Mouse (Mus musculus) kidney, postnatal 0 days (tissue): Measurements from ENCODE around the gene Lrrc3c. TPM values are rescaled to one million over a fixed set of nuclear protein-coding genes. Genes with fewer than 3 reads are reported as not detected.

Source experiments
- ATAC-seq: fragments of 200-750 bp; cut with Nextera tagmentation; replicated peaks from 2 replicates; pipeline ENCODE4 v1.8.0; 2017; ENCODE audit warnings: low read depth, moderate number of reproducible peaks, moderate TSS enrichment, moderate library complexity; ENCODE audit not compliant: low FRiP score
- DNase-seq: peaks from one replicate; pipeline ENCODE4 v3.0.0-alpha.2; 2016; ENCODE audit warnings: low spot score
- H3K27ac ChIP-seq: fragments of 300-500 bp; sonication (generic); 2 replicates; pipeline ENCODE4 v1.5.1; 2014; ENCODE audit warnings: mild to moderate bottlenecking
- H3K27me3 ChIP-seq: fragments of 300-500 bp; sonication (generic); 2 replicates; pipeline ENCODE4 v1.6.1; 2014; ENCODE audit warnings: low read length, mixed read lengths; ENCODE audit not compliant: insufficient read depth
- H3K36me3 ChIP-seq: fragments of 300-500 bp; sonication (generic); 2 replicates; pipeline ENCODE4 v1.6.1; 2014; ENCODE audit warnings: low read length, mixed read lengths; ENCODE audit not compliant: insufficient read depth
- H3K4me1 ChIP-seq: fragments of 300-500 bp; sonication (generic); replicated peaks from 2 replicates; pipeline ENCODE4 v1.6.1; 2014; ENCODE audit warnings: antibody characterized with exemption, low read length, mixed read lengths; ENCODE audit not compliant: insufficient read depth
- H3K4me2 ChIP-seq: fragments of 300-500 bp; sonication (generic); 2 replicates; pipeline ENCODE4 v1.6.1; 2014; ENCODE audit warnings: mild to moderate bottlenecking, low read length, moderate library complexity, mixed read lengths
- H3K4me3 ChIP-seq: fragments of 300-500 bp; sonication (generic); replicated peaks from 2 replicates; pipeline ENCODE4 v1.5.1; 2014; ENCODE audit warnings: low read depth, low read length
- H3K9ac ChIP-seq: fragments of 300-500 bp; sonication (generic); 2 replicates; pipeline ENCODE4 v1.6.1; 2014; ENCODE audit warnings: low read depth, low read length
- H3K9me3 ChIP-seq: fragments of 300-500 bp; sonication (generic); replicated peaks from 2 replicates; pipeline ENCODE4 v1.6.1; 2016; ENCODE audit warnings: low read length, inconsistent platforms, mixed read lengths
- CTCF ChIP-seq: IDR thresholded peaks from 2 replicates; pipeline ENCODE4 v1.5.1; 2016; ENCODE audit warnings: antibody characterized with exemption, low read depth, mild to moderate bottlenecking, moderate library complexity
- WGBS: fragments of 180-500 bp; shearing (Covaris S2); extraction: QIAGEN DNeasy Blood & Tissue Kit; methylation state at CpG from one replicate; pipeline ENCODE4 v1.1.7; 2014; 5-methylcytosine and 5-hydroxymethylcytosine counted together
- polyA plus RNA-seq: library from polyadenylated mRNA; unstranded; fragments of >200 nt; fragmentation: Nextera tagmentation; extraction: Ambion mirVana; gene quantifications from 2 replicates; pipeline ENCODE4 v1.2.1, GENCODE M21; 2015

The Lrrc3c gene
- polyA plus RNA-seq, 1 experiment from 2014 or later: not detected

GRCm38 (mm10) chr11:98584146-98584545, 13.9 kb upstream of the Lrrc3c start:
- no peaks in the 10 kb centered on the region for H3K27me3 ChIP-seq
- H3K9ac ChIP-seq: no peak overlapping the region
- WGBS: 59% methylated on average over 1 of the region's 1 CpGs
- H3K36me3 ChIP-seq: peaks cover 19% of the 10 kb centered on the region; the same call in 1 of the 2 replicates
- no peak for TF ChIP-seq CTCF
- peaks cover 32% of the 10 kb centered on the region for H3K4me1 ChIP-seq
- ATAC-seq (no peak), DNase-seq (no peak)
- H3K27ac ChIP-seq: no peak overlapping the region
- no peak overlapping the region for H3K4me2 ChIP-seq
- H3K4me3 ChIP-seq: no peak overlapping the region
- H3K9me3 ChIP-seq: no peaks in the 10 kb centered on the region

GRCm38 (mm10) chr11:98584629-98585177, 13.4 kb upstream of the Lrrc3c start:
- no peaks in the 10 kb centered on the region for H3K9me3 ChIP-seq
- no peak overlapping the region; the same call in 1 of the 2 replicates for H3K9ac ChIP-seq
- DNase-seq (no peak), ATAC-seq (no peak)
- H3K27me3 ChIP-seq: no peaks in the 10 kb centered on the region
- TF ChIP-seq CTCF: no peak
- H3K4me1 ChIP-seq: peaks cover 33% of the 10 kb centered on the region
- WGBS: 92% methylated on average over 6 of the region's 6 CpGs
- no peak overlapping the region for H3K27ac ChIP-seq
- peaks cover 19% of the 10 kb centered on the region; the same call in 1 of the 2 replicates for H3K36me3 ChIP-seq
- no peak overlapping the region for H3K4me3 ChIP-seq
- H3K4me2 ChIP-seq: no peak overlapping the region

- peak overlapping the region; percentile 78 for H3K4me2 ChIP-seq
- peak; percentile 40 for DNase-seq
- WGBS: 5% methylated on average over 22 of the region's 22 CpGs
- 0 out of 2 replicates have a peak overlapping the region, but pooled peaks have one; percentile 74 for H3K27ac ChIP-seq
- peaks cover 13% of the 10 kb centered on the region; the same call in 1 of the 2 replicates for H3K36me3 ChIP-seq
- ATAC-seq: peak; percentile 25; the same call in 1 of the 2 replicates
- peaks cover 33% of the 10 kb centered on the region for H3K4me1 ChIP-seq
- peak overlapping the region; percentile 84 for H3K4me3 ChIP-seq
- no peak for TF ChIP-seq CTCF
- peak overlapping the region; percentile 82 for H3K9ac ChIP-seq
- no peaks in the 10 kb centered on the region for H3K27me3 ChIP-seq
- H3K9me3 ChIP-seq: no peaks in the 10 kb centered on the region
Measured at GRCm38 (mm10) chr11:98586087-98586891, 11.8 kb upstream of the Lrrc3c start.

- peak within 1 kb of the TSS; percentile 82 for H3K9ac ChIP-seq
- peak within 1 kb of the TSS; percentile 80 for H3K27ac ChIP-seq
- no peaks in the 10 kb centered on the region for H3K9me3 ChIP-seq
- H3K27me3 ChIP-seq: no peaks in the 10 kb centered on the region
- peaks cover 33% of the 10 kb centered on the region for H3K4me1 ChIP-seq
- no peak for TF ChIP-seq CTCF
- ATAC-seq (peak; percentile 94), DNase-seq (peak; percentile 98)
- peak within 1 kb of the TSS; percentile 78 for H3K4me2 ChIP-seq
- H3K36me3 ChIP-seq: peaks cover 13% of the 10 kb centered on the region; the same call in 1 of the 2 replicates
- under 1% methylated on average over 49 of the region's 49 CpGs for WGBS
- peak within 1 kb of the TSS; percentile 84 for H3K4me3 ChIP-seq
Measured at GRCm38 (mm10) chr11:98586892-98587563, 11.1 kb upstream of the Lrrc3c start, which contains the start of gene Ormdl3. TSS of gene Ormdl3 (minus strand) at chr11:98587368.

- no peaks in the 10 kb centered on the region for H3K9me3 ChIP-seq
- peaks cover 33% of the 10 kb centered on the region for H3K4me1 ChIP-seq
- H3K4me2 ChIP-seq: peak overlapping the region; percentile 78
- 6% methylated on average over 20 of the region's 20 CpGs for WGBS
- H3K36me3 ChIP-seq: 0 out of 2 replicates have a peak, but pooled peaks cover 5% of the 10 kb centered on the region
- peak; percentile 57; the same call in 1 of the 2 replicates for ATAC-seq
- peak overlapping the region; percentile 84 for H3K4me3 ChIP-seq
- 0 out of 2 replicates have a peak overlapping the region, but pooled peaks have one; percentile 25 for H3K9ac ChIP-seq
- peak overlapping the region; percentile 80 for H3K27ac ChIP-seq
- no peaks in the 10 kb centered on the region for H3K27me3 ChIP-seq
- TF ChIP-seq CTCF: no peak
- peak; percentile 91 for DNase-seq
Measured at GRCm38 (mm10) chr11:98587684-98588546, 10.2 kb upstream of the Lrrc3c start.
